Mouse (Mus musculus): ENCODE measurements around the gene Rtca. TPM values are rescaled to one million over a fixed set of nuclear protein-coding genes. Genes with fewer than 3 reads are reported as not detected.

Gene Rtca
- polyA plus RNA-seq, 1 experiment from 2014 or later = 117 TPM

DNA sequence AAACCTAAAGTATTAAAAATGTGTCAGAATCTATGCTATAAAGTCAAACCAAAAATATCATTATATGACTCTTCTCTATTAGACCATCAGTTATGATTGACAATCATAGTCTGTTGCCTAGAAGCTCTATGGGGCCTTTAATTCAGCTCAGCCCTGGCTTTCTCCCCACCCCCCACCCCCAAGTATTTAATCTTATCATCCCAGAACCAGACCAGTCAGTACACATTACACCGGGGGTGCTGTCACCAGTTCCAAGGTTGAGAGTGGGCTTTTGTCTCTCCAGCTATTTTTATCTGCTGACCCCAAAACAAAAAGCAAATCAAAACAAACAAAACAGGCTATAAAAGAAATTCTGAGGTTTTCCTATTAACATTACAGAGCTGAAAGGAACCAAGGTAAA, 53.5 kb downstream of the Rtca start:
- no peak overlapping the region for H3K27ac ChIP-seq (ENCODE audit: low read depth, low read length)
- H3K4me3 ChIP-seq (ENCODE audit: low read depth, low read length) = no peak overlapping the region
- ATAC-seq (ENCODE audit: low read depth) = no peak
- WGBS = 91% methylated on average over 1 of the region's 1 CpGs
- H3K4me1 ChIP-seq (ENCODE audit: control insufficient read depth, insufficient read depth, low read length) = no peaks in the 10 kb centered on the region
- H3K9ac ChIP-seq (replicated peaks; ENCODE audit: low read depth, low read length) = no peak overlapping the region
- H3K4me2 ChIP-seq (ENCODE audit: low read depth, low read length) = no peak overlapping the region
- no peaks in the 10 kb centered on the region for H3K36me3 ChIP-seq (ENCODE audit: control insufficient read depth, insufficient read depth, low read length)
- no peaks in the 10 kb centered on the region for H3K27me3 ChIP-seq (ENCODE audit: control insufficient read depth, insufficient read depth, low read length)
- H3K9me3 ChIP-seq (ENCODE audit: control insufficient read depth, low read length) = no peaks in the 10 kb centered on the region

DNA sequence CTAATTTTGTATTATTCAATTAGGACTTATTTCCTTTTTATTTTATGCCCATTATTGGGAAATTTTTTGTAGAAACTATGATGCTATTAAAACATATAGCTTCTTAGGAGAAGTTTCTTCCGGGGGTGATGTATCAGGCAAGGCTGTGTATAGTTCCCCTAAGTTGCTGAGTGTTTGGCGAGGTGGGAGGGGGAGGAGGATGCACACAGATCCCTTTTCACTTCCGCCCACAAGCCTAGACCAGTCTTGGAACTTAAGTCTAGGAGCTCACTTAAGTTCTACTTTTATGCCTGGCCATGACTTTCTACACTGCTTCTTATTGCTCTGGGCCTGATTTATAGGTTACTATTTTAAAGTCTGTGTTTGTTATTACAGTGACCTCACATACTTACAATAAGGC, 57.3 kb downstream of the Rtca start:
- 92% methylated on average over 3 of the region's 3 CpGs for WGBS
- H3K36me3 ChIP-seq (ENCODE audit: control insufficient read depth, insufficient read depth, low read length) = no peaks in the 10 kb centered on the region
- no peak overlapping the region for H3K4me2 ChIP-seq (ENCODE audit: low read depth, low read length)
- H3K9ac ChIP-seq (replicated peaks; ENCODE audit: low read depth, low read length) = no peak overlapping the region
- no peak overlapping the region for H3K27ac ChIP-seq (ENCODE audit: low read depth, low read length)
- H3K4me3 ChIP-seq (ENCODE audit: low read depth, low read length) = no peak overlapping the region
- no peak for ATAC-seq (ENCODE audit: low read depth)
- H3K27me3 ChIP-seq (ENCODE audit: control insufficient read depth, insufficient read depth, low read length) = no peaks in the 10 kb centered on the region
- H3K4me1 ChIP-seq (ENCODE audit: control insufficient read depth, insufficient read depth, low read length) = no peaks in the 10 kb centered on the region
- no peaks in the 10 kb centered on the region for H3K9me3 ChIP-seq (ENCODE audit: control insufficient read depth, low read length)

DNA sequence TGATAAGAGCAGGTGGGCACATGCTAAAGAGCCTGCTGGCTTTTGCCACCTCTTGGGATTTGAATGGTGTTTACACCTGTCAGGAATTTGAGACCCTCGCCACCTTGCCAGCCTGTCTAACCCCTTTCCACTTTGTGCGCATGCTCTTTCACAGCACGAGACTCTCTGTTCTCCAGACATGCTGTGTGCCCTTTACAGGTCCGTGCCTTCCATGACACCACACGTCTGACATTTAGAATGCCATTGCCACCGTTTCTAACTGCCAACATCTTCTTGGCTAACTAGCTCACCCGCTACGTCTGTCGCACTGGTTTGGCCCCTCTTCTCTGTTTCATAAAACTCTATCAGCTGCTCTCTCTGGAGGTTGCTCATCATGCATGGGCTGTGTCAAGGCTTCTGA, 63.7 kb downstream of the Rtca start:
- Histone ChIP-seq H3K9me3 (ENCODE audit: control insufficient read depth, low read length) (no peaks in the 10 kb centered on the region), H3K27me3 (ENCODE audit: control insufficient read depth, insufficient read depth, low read length) (no peaks in the 10 kb centered on the region), H3K4me1 (ENCODE audit: control insufficient read depth, insufficient read depth, low read length) (no peaks in the 10 kb centered on the region), H3K9ac (replicated peaks; ENCODE audit: low read depth, low read length) (no peak overlapping the region), H3K36me3 (ENCODE audit: control insufficient read depth, insufficient read depth, low read length) (no peaks in the 10 kb centered on the region), H3K4me2 (ENCODE audit: low read depth, low read length) (no peak overlapping the region), H3K4me3 (ENCODE audit: low read depth, low read length) (no peak overlapping the region), H3K27ac (ENCODE audit: low read depth, low read length) (no peak overlapping the region)
- WGBS = 87% methylated on average over 9 of the region's 9 CpGs
- ATAC-seq (ENCODE audit: low read depth) = no peak

DNA sequence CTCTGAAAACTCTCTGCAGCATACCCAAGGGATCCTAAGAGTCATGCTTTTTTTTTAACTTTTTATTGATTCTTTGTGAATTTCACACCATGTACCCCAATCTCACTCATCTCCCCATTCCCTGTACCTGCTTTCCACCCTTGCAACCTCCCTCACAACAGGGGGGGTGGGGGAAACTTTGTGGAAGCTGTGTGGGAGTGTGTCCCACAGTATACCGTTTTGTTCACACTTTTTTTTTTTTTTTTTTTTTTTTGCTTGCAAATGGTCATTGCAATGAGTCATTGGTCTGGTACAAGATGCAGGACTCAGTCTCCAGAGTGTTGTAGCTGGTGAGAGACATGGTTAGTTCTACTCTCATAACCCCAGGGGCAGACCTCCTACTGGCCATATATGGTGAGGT, 65.2 kb downstream of the Rtca start:
- H3K27ac ChIP-seq (ENCODE audit: low read depth, low read length) = no peak overlapping the region
- no peak overlapping the region for H3K4me2 ChIP-seq (ENCODE audit: low read depth, low read length)
- no peaks in the 10 kb centered on the region for H3K36me3 ChIP-seq (ENCODE audit: control insufficient read depth, insufficient read depth, low read length)
- H3K27me3 ChIP-seq (ENCODE audit: control insufficient read depth, insufficient read depth, low read length) = no peaks in the 10 kb centered on the region
- H3K9ac ChIP-seq (replicated peaks; ENCODE audit: low read depth, low read length) = no peak overlapping the region
- no peaks in the 10 kb centered on the region for H3K9me3 ChIP-seq (ENCODE audit: control insufficient read depth, low read length)
- WGBS = 84% methylated on average over 1 of the region's 1 CpGs
- ATAC-seq (ENCODE audit: low read depth) = no peak
- H3K4me3 ChIP-seq (ENCODE audit: low read depth, low read length) = no peak overlapping the region
- H3K4me1 ChIP-seq (ENCODE audit: control insufficient read depth, insufficient read depth, low read length) = no peaks in the 10 kb centered on the region

DNA sequence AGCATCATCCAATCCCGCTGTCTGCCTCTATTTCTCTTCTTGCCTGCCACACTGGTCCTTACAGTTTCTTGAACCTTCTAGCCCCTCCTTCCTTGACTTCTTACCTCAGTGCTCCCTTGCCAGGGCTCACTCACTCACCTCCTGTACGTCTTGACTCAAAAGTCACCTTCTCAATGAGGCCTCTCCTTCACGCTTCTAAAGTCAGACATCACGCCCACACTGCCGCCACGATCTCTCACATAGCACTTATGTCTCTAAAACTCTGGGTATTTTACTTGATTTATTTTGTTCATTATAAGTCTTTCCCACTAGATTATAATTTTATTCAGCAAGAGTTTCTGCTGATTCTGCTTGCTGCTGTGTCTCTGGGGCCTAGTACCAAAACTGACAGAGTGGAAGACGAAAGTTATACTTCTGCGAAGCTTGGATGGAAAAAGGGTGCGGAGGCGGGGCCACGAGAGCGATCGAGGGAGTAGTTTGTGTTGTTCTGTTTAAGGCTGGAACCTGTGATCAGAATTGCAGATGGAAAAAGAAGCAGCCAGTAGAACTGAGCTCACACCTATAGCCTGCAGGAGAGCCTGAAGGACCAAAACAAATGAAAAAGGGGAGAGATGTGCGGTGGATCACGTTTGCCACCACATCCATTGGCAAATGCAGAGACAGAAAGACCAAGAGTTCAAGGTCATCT, 66.3 kb downstream of the Rtca start:
- no peak overlapping the region for H3K4me3 ChIP-seq (ENCODE audit: low read depth, low read length)
- no peak for ATAC-seq (ENCODE audit: low read depth)
- no peaks in the 10 kb centered on the region for H3K36me3 ChIP-seq (ENCODE audit: control insufficient read depth, insufficient read depth, low read length)
- H3K9ac ChIP-seq (replicated peaks; ENCODE audit: low read depth, low read length) = no peak overlapping the region
- H3K9me3 ChIP-seq (ENCODE audit: control insufficient read depth, low read length) = no peaks in the 10 kb centered on the region
- WGBS = 91% methylated on average over 15 of the region's 15 CpGs
- H3K27me3 ChIP-seq (ENCODE audit: control insufficient read depth, insufficient read depth, low read length) = no peaks in the 10 kb centered on the region
- no peak overlapping the region for H3K4me2 ChIP-seq (ENCODE audit: low read depth, low read length)
- no peaks in the 10 kb centered on the region for H3K4me1 ChIP-seq (ENCODE audit: control insufficient read depth, insufficient read depth, low read length)
- H3K27ac ChIP-seq (ENCODE audit: low read depth, low read length) = no peak overlapping the region

DNA sequence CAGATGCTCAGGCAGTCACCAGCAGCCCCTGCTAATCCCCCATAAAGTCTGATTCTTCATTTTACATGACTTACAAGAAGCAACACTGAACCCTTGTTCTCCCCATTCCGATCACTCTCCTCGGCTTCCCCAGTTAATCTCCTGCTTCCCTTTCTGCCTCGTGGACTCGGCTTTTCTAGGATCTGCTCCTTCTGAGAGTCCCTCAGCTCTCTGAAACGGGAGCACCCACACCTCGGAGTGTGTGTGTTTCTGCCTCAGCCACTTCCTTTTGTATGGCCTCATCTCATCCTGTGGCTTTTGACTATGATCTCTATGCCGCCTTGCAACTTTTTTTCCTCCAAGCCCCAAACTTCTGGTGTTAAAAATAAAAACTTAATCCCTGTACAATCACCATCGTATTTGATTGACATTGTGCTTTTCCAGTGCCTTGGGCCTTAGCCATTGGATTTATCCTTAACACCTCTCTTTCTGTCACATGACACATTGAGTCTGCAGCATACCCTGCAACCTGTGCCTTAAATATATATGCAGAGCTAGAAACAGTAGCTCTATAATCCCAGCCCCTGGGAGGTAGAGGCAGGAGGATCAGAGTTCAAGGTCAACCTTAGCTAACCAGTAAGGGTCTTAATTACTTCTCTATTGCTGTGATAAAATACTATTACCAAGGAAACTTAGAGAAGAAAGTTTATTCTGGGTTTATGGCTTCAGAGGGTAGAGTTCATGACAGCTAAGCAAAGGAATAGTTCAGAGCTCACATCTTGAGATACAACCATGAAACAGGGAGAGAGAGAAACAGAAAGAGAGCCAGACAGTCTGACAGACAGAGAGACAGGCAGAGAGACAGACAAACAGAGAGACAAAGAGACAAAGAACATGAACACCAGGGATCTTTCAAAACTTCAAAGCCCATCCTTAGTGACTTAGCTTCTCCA, 67.7 kb downstream of the Rtca start:
- Histone ChIP-seq H3K36me3 (ENCODE audit: control insufficient read depth, insufficient read depth, low read length) (no peaks in the 10 kb centered on the region), H3K9me3 (ENCODE audit: control insufficient read depth, low read length) (no peaks in the 10 kb centered on the region), H3K4me3 (ENCODE audit: low read depth, low read length) (no peak overlapping the region), H3K4me1 (ENCODE audit: control insufficient read depth, insufficient read depth, low read length) (no peaks in the 10 kb centered on the region), H3K27ac (ENCODE audit: low read depth, low read length) (no peak overlapping the region), H3K27me3 (ENCODE audit: control insufficient read depth, insufficient read depth, low read length) (no peaks in the 10 kb centered on the region), H3K4me2 (ENCODE audit: low read depth, low read length) (no peak overlapping the region), H3K9ac (replicated peaks; ENCODE audit: low read depth, low read length) (no peak overlapping the region)
- WGBS = 79% methylated on average over 8 of the region's 8 CpGs
- no peak for ATAC-seq (ENCODE audit: low read depth)

Other genes with a start within 250 kb of the Rtca start
- gene Cdc14a, start 84.2 kb downstream of the Rtca start, polyA plus RNA-seq (2014; fragmentation: Nextera tagmentation; extraction: Ambion mirVana) = 4.9 and 7.4 TPM in 2 replicates
- 13.2 and 14.2 TPM in 2 replicates for gene Dbt, start 4.9 kb upstream of the Rtca start, polyA plus RNA-seq (2014; fragmentation: Nextera tagmentation; extraction: Ambion mirVana)
- 0.45 and 0.50 TPM in 2 replicates for gene Lrrc39, start 54.8 kb upstream of the Rtca start, polyA plus RNA-seq (2014; fragmentation: Nextera tagmentation; extraction: Ambion mirVana)
- 16.2 and 16.5 TPM in 2 replicates for gene Sass6, start 86.8 kb upstream of the Rtca start, polyA plus RNA-seq (2014; fragmentation: Nextera tagmentation; extraction: Ambion mirVana)
- 29.1 and 32.2 TPM in 2 replicates for gene Trmt13, start 106.4 kb upstream of the Rtca start, polyA plus RNA-seq (2014; fragmentation: Nextera tagmentation; extraction: Ambion mirVana)
- 70.7 and 72.4 TPM in 2 replicates for gene Mfsd14a, start 154.5 kb upstream of the Rtca start, polyA plus RNA-seq (2014; fragmentation: Nextera tagmentation; extraction: Ambion mirVana)
- not detected in 2 replicates for gene Gm43191, start 173.1 kb upstream of the Rtca start, polyA plus RNA-seq (2014; fragmentation: Nextera tagmentation; extraction: Ambion mirVana)
- gene Slc35a3, start 204.6 kb upstream of the Rtca start, polyA plus RNA-seq (2014; fragmentation: Nextera tagmentation; extraction: Ambion mirVana) = 10.5 and 11.7 TPM in 2 replicates

All from neural tube, embryonic 14.5 days (tissue).